Mouse (Mus musculus) ES-E14 (cell line): ENCODE data around the gene Klk1b5. TPM values are rescaled to one million over a fixed set of nuclear protein-coding genes. Genes with fewer than 3 reads are reported as not detected.
"Not testable (repeated sequence)": the region's sequence is repeated elsewhere in the genome, so short reads cannot be mapped to it uniquely, and the experiment has no call there.

Experiments used
- DNase-seq: peaks from one replicate; pipeline ENCODE4 v3.0.0-alpha.2; 2013; ENCODE audit warnings: low read depth, low spot score
- H3K27ac ChIP-seq: 2 replicates; pipeline ENCODE4 v1.5.1; 2012; ENCODE audit warnings: low read depth, mild to moderate bottlenecking, low read length, moderate library complexity, mixed read lengths; ENCODE audit not compliant: poor library complexity, insufficient read depth, severe bottlenecking
- H3K36me3 ChIP-seq: 2 replicates; pipeline ENCODE4 v1.6.1; 2012; ENCODE audit warnings: mild to moderate bottlenecking, low read length, moderate library complexity, mixed read lengths; ENCODE audit not compliant: control insufficient read depth, poor library complexity, insufficient read depth, severe bottlenecking
- H3K4me1 ChIP-seq, 2 experiments: fragments of 150-350 bp in 1 of 2; sonication (generic) in 1 of 2; 2 replicates each; pipeline ENCODE4 v1.6.1; 2012; ENCODE audit warnings: low read length in 2 of 2, mild to moderate bottlenecking in 1 of 2, mixed read lengths in 1 of 2; ENCODE audit not compliant: control insufficient read depth in 2 of 2, insufficient read depth in 2 of 2, poor library complexity in 1 of 2
- H3K4me3 ChIP-seq, 2 experiments: fragments of 150-350 bp in 1 of 2; sonication (generic) in 1 of 2; 2 replicates each; pipeline ENCODE4 v1.5.1; 2012; ENCODE audit warnings: low read length in 2 of 2, low read depth in 1 of 2, mild to moderate bottlenecking in 1 of 2, mixed read lengths in 1 of 2; ENCODE audit not compliant: insufficient read depth in 1 of 2, poor library complexity in 1 of 2, severe bottlenecking in 1 of 2
- H3K9ac ChIP-seq: 2 replicates; pipeline ENCODE4 v1.6.1; 2012; ENCODE audit warnings: low read depth, mild to moderate bottlenecking, low read length, mixed read lengths; ENCODE audit not compliant: poor library complexity, insufficient read depth, severe bottlenecking
- H3K9me3 ChIP-seq: fragments of 150-350 bp; sonication (generic); 2 replicates; pipeline ENCODE4 v1.6.1; 2012; ENCODE audit warnings: low read depth, mild to moderate bottlenecking, low read length; ENCODE audit not compliant: control insufficient read depth, insufficient read depth
- CHD2 ChIP-seq: IDR thresholded peaks from 2 replicates; pipeline ENCODE4 v1.6.1; 2014; ENCODE audit warnings: mild to moderate bottlenecking, low read depth, low read length, inconsistent platforms
- HCFC1 ChIP-seq: IDR thresholded peaks from 2 replicates; pipeline ENCODE4 v1.6.1; 2012; ENCODE audit warnings: low read length, inconsistent platforms, borderline replicate concordance; ENCODE audit not compliant: insufficient read depth
- MAFK ChIP-seq: IDR thresholded peaks from 2 replicates; pipeline ENCODE4 v1.6.1; 2014; ENCODE audit warnings: mild to moderate bottlenecking, low read depth, low read length, inconsistent platforms; ENCODE audit not compliant: insufficient read depth
- ZC3H11A ChIP-seq: IDR thresholded peaks from 2 replicates; pipeline ENCODE4 v1.6.1; 2012; ENCODE audit warnings: low read depth, mild to moderate bottlenecking, inconsistent platforms, low read length, borderline replicate concordance
- ZNF384 ChIP-seq: IDR thresholded peaks from 2 replicates; pipeline ENCODE4 v1.6.1; 2012; ENCODE audit warnings: low read depth, low read length, inconsistent platforms
- in situ Hi-C, 2 experiments: fragments of 600-800 bp; cut with MboI; formaldehyde crosslinking; loops; one replicate each; pipeline ENCODE4 v1.15.1; 2025; ENCODE audit warnings: low sequenced_read_pairs in 2 of 2, inconsistent platforms in 1 of 2; ENCODE audit not compliant: unreplicated experiment in 2 of 2
- total RNA-seq: library from RNA; depleted of rRNA; stranded (reverse); fragments of 300-350 nt; gene quantifications from 2 replicates; pipeline ENCODE4 v1.2.3, GENCODE M21; 2012

Klk1b5 gene
- total RNA-seq, 1 experiment, result not detected

DNA sequence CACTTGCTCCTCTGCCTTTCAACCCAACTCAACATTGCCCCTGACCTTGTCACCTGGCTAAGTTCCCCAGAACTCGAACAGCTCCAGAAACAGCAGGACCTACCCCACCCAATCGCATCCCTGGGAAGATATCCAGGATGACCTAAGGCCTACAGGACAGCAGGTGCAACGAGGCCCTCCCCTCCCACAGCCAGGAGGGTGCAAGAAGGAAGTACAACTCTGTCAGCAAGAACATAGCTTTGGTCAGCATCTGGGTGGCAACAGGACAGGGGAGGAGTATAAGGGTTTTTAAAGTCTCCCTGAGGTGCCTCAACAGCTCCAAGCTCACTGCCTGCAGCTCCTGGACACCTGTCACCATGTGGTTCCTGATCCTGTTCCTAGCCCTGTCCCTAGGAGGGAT, 17.9 kb upstream of the Klk1b5 start, which contains the start of gene Klk1b3:
Gene Klk1b3, plus strand, starts transcription at position 301 of the 400 bp plus-strand sequence.
- no peak within 1 kb of the TSS for H3K4me3 ChIP-seq
- in situ Hi-C loops, result no loop called here
- H3K36me3 ChIP-seq, result no peaks in the 10 kb centered on the region
- H3K27ac ChIP-seq, result no peak within 1 kb of the TSS
- no peak for TF ChIP-seq MAFK
- no peak for TF ChIP-seq CHD2
- no peak for TF ChIP-seq ZNF384
- TF ChIP-seq HCFC1, result no peak
- TF ChIP-seq ZC3H11A, result no peak
- no peak for DNase-seq
- no peaks in the 10 kb centered on the region; a peak in 1 of 4 replicates for H3K4me1 ChIP-seq
- no peak within 1 kb of the TSS for H3K9ac ChIP-seq
- H3K9me3 ChIP-seq, result no peaks in the 10 kb centered on the region

GRCm38 (mm10) chr7:44207135-44207534, 8.6 kb upstream of the Klk1b5 start, which contains the start of gene Klk1b4:
Klk1b4 (plus strand) TSS chr7:44207435.
- not testable (repeated sequence) for H3K4me1 ChIP-seq, DNase-seq, H3K9ac ChIP-seq, H3K36me3 ChIP-seq, H3K9me3 ChIP-seq, H3K27ac ChIP-seq, H3K4me3 ChIP-seq
- in situ Hi-C loops, result loop anchor here in 1 of 2 experiments (5.0 to 25.0 kb wide), 2 partner anchors 50 to 245 kb away; partner anchors contain the start of genes Acp4, Klk1b1 and Klk1b8

- Histone ChIP-seq H3K9ac (no peak overlapping the region), H3K9me3 (no peaks in the 10 kb centered on the region), H3K4me1 (no peaks in the 10 kb centered on the region), H3K4me3 (no peak overlapping the region), H3K36me3 (no peaks in the 10 kb centered on the region), H3K27ac (no peak overlapping the region)
- DNase-seq, result no peak
- in situ Hi-C loops, result loop anchor here in 1 of 2 experiments (5.0 to 25.0 kb wide), 2 partner anchors 49 to 246 kb away; partner anchors contain the start of genes Acp4, Klk1b1 and Klk1b8
- TF ChIP-seq ZC3H11A (no peak), CHD2 (no peak), HCFC1 (no peak), MAFK (no peak), ZNF384 (no peak)
Measured at GRCm38 (mm10) chr7:44208307-44208706, 7.4 kb upstream of the Klk1b5 start.

GRCm38 (mm10) chr7:44221601-44222000, 5.9 kb downstream of the Klk1b5 start:
- not testable (repeated sequence) for DNase-seq, H3K9me3 ChIP-seq, H3K9ac ChIP-seq, H3K36me3 ChIP-seq, H3K27ac ChIP-seq, H3K4me3 ChIP-seq, H3K4me1 ChIP-seq
- in situ Hi-C loops, result loop anchor here in 1 of 2 experiments (25.0 kb wide), 1 partner anchor 259 kb away; the partner anchor contains the start of genes Klk1b1 and Klk1b8

GRCm38 (mm10) chr7:44222335-44222734, 6.6 kb downstream of the Klk1b5 start:
- not testable (repeated sequence) for H3K4me1 ChIP-seq, H3K9me3 ChIP-seq, H3K4me3 ChIP-seq, H3K9ac ChIP-seq, H3K27ac ChIP-seq, H3K36me3 ChIP-seq, DNase-seq
- in situ Hi-C loops, result loop anchor here in 1 of 2 experiments (25.0 kb wide), 1 partner anchor 260 kb away; the partner anchor contains the start of genes Klk1b1 and Klk1b8
